Mouse (Mus musculus) duodenum, adult 2 months (tissue): ENCODE data around the gene Rnf186. TPM values are rescaled to one million over a fixed set of nuclear protein-coding genes. Genes with fewer than 3 reads are reported as not detected.

Experiments
- polyA plus RNA-seq: library from polyadenylated mRNA; depleted of rRNA; stranded (reverse); fragments of >200 nt; gene quantifications from 2 replicates; pipeline ENCODE4 v1.2.3, GENCODE M21; 2012; ENCODE audit warnings: low replicate concordance; rRNA removed

Gene Rnf186
- 398 and 463 TPM in 2 replicates for polyA plus RNA-seq

DNA sequence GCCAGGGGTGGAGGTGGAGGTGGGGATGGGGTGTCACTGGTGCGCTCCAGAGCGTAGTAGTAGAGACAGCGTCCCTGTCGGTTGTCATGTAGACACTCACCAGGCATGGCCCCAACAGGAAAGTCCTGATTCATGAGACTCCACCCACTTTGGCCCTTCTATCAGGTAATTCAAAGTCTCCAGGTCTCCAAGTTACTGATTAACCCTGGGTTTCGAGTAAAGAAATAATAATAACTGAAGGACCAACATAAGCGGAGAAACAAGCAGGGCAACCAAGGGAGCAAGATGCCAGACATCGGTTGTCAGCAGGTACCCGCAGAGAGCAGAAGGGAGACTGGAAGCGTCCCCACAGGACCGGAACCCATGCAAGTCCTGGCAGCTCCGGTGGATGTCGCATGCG, at the start of gene Rnf186:
TSS of gene Rnf186 (plus strand) at position 247 of the 400 bp plus-strand sequence.

DNA sequence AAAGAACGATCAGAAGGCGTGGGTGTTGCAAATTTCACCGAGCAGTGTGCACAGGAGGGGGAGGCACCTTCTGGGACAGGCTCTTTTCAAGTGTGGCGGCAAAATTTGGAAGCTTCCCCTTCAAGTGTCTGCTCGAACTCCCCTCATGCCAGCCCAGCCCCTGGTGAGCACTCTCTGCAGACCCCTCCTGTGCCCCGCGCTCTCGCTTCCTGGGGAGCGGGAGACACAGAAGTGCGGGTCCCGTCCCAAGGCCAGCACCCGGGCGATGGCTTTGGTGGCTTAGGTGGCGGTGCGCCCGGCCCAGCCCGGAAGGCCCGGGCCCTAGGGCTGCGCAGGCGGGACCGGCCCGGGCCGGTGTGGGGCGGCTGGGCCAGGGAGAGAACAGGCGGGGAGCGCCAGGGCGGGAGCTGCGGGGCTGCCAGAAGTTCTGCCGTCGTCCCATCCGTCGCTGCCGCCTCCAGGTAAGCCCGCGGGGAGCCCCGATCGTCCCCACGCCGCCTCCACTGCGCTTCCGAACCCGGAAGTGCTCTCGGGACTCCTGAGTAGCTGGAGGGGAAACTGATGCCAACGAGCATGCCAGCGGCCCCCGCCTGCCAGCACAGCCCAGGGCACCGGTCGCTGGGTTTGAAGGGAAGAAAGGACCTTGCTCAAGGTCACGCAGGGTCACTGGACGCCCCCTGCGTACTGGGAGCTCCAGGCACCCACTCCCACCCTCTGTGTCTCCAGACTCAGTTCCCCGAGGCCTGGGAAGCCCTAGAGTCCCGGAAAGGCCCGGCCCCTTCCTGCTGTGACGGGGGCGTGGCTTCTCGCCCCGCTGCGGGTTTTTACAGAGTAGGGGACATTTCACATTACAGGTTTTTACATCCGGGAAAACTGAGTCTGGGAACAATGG, 6.2 kb downstream of the Rnf186 start, which contains the start of gene Tmco4:
TSS of gene Tmco4 (plus strand) at position 62 of the 892 bp plus-strand sequence.

Other genes starting within 250 kb of the Rnf186 start
- 0.08 and 0.61 TPM in 2 replicates for gene Pla2g2c, start 242.3 kb upstream of the Rnf186 start, polyA plus RNA-seq
- 0.64 and 2.2 TPM in 2 replicates for gene Ubxn10, start 229.9 kb upstream of the Rnf186 start, polyA plus RNA-seq
- gene Pla2g2f, start 209.5 kb upstream of the Rnf186 start, polyA plus RNA-seq, result 7.4 and 9.9 TPM in 2 replicates
- 1.3 and 5.0 TPM in 2 replicates for gene Pla2g2d, start 191.4 kb upstream of the Rnf186 start, polyA plus RNA-seq
- 4.6 and 9.2 TPM in 2 replicates for gene Pla2g5, start 103.6 kb upstream of the Rnf186 start, polyA plus RNA-seq
- gene Gm13030, start 93.1 kb upstream of the Rnf186 start, polyA plus RNA-seq, result not detected in 2 replicates
- 1.1 TPM in 2 replicates for gene Pla2g2e, start 89.2 kb upstream of the Rnf186 start, polyA plus RNA-seq
- 4.5 and 7.6 TPM in 2 replicates for gene Otud3, start 53.2 kb upstream of the Rnf186 start, polyA plus RNA-seq
- 36.4 and 36.5 TPM in 2 replicates for gene Tmco4, start 5.8 kb downstream of the Rnf186 start, polyA plus RNA-seq
- gene Htr6, start 108.5 kb downstream of the Rnf186 start, polyA plus RNA-seq, result 1.2 and 3.3 TPM in 2 replicates
- gene Nbl1, start 125.9 kb downstream of the Rnf186 start, polyA plus RNA-seq, result 125 and 184 TPM in 2 replicates
- gene Minos1, start 164.0 kb downstream of the Rnf186 start, polyA plus RNA-seq, result 21.5 and 48.2 TPM in 2 replicates
- gene Capzb, start 225.8 kb downstream of the Rnf186 start, polyA plus RNA-seq, result 90.5 and 258 TPM in 2 replicates